Mouse (Mus musculus): Measurements from ENCODE around the gene Pdzrn3. TPM values are rescaled to one million over a fixed set of nuclear protein-coding genes. Genes with fewer than 3 reads are reported as not detected.
A peak's percentile ranks its signal among the peaks of the same experiment; 100 is the strongest.

The Pdzrn3 gene
- total RNA-seq (2021), result 10 to 100 TPM; 15.7 to 21.4 TPM
- long read RNA-seq, experiment 1, full-length matches to known transcripts, result 4 of 20 reads
- long read RNA-seq, experiment 1, partial matches to known transcripts, result 3 of 20 reads
- long read RNA-seq, experiment 1, other reads (novel, unspliced or antisense), result 13 of 20 reads
- long read RNA-seq, experiment 2, full-length matches to known transcripts, result 1 of 6 reads
- long read RNA-seq, experiment 2, partial matches to known transcripts, result 0 of 6 reads
- long read RNA-seq, experiment 2, other reads (novel, unspliced or antisense), result 5 of 6 reads

- peak; percentile 72 for DNase-seq
Observed at GRCm38 (mm10) chr6:101377167-101377934, at the start of gene Pdzrn3. Gene Pdzrn3 (minus strand): TSS chr6:101377897.

GRCm38 (mm10) chr6:101427296-101427695 is 49.6 kb upstream of the Pdzrn3 start:
- no peak for DNase-seq

DNA sequence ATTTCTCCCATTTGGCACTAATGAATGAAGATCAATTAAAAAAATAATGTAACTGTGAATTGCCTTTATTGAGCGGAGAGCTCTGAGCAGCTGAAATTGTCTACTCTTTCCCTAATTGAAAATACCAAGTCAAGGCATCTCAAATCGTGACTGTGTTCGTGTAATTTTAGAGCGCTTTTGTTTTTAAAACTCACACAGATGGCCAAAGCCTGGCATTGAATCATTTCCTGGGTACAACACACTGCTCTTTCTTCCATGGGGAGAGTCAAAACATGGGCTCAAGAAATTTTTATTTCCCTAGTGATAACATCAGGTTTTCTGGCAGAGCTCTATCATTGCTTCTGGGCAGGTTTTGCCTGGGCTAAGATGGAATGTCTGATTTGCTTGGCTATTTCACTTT is 48.6 kb upstream of the Pdzrn3 start:
- no peak for DNase-seq

GRCm38 (mm10) chr6:101422084-101422954 is 44.6 kb upstream of the Pdzrn3 start:
- DNase-seq, result no peak

GRCm38 (mm10) chr6:101418213-101418612 is 40.5 kb upstream of the Pdzrn3 start:
- DNase-seq, result no peak

- DNase-seq, result no peak
Observed at GRCm38 (mm10) chr6:101411701-101412100, 34.0 kb upstream of the Pdzrn3 start.

DNA sequence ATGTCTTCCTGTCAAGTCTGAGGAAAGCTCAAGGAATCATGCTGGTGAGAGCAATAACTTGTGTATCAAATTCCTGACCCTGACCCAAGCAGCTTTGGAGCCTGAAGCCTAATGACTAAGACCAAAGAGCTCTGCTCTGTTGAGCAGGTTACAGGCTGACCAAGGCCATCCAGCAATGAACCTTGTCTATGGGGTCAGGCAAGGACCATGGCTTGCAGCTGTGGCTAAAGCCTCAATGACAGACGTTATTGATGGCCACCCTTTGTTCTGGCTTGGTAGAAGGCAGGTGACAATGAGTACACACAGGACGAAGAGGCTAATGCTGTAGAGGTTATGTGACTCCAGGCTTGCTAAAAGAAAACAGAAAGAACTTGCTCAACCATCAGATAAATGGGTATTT is 33.4 kb upstream of the Pdzrn3 start:
- no peak for DNase-seq

- no peak for DNase-seq
Observed at GRCm38 (mm10) chr6:101396711-101397110, 19.0 kb upstream of the Pdzrn3 start.

DNA sequence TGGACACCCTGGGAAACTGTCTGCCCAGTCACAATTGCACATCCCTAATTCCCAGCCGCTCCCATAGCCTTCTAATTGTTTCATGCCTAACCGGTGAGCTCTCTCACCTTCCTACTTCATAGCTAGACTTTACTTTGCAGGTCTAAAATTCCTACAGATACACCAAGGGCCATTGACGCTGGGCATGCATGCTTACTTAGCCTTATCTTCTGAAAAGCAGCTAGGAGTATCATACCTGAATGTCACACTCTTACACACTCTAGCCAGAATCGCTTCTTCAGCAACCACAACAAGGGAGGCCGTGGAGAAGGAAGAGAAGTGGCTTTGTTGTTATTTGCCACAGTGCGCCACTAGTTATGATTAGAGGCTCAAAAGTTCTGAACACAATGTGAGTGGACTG is 18.2 kb upstream of the Pdzrn3 start:
- DNase-seq, result no peak

GRCm38 (mm10) chr6:101392801-101393117 is 15.1 kb upstream of the Pdzrn3 start:
- DNase-seq, result no peak

DNA sequence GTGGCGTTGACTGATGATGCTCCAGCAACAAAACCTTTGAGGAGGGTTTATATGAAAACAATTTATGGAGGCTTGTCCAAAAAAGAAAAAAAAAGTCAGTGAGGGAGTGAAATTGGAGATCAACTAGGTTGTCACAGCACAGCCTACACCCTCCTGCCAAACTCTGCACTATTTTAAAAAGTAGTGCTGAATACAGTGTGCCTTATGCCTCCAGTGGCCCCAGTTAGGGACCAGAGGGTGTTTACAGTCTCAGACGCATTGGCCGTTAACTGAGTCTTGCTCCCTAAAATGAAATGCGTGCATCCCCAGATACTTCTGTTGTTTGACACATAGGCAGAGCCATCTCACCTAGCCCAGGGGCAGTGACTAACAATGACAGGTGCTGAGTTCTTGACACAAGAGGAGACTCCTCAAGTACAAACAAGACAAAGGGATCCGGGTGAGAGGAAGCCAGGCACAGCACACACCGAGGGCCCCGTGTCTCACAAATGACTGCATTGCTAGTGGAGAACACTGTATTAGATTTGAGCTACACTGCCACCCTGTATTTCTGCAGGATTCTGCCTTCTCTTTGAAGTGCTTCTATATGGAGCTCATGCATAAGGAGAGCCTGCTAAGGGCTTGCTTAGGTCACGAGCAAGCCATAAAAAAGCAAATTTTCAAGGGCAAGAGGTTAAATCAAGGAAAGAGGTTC is 14.6 kb upstream of the Pdzrn3 start:
- DNase-seq, result no peak

DNA sequence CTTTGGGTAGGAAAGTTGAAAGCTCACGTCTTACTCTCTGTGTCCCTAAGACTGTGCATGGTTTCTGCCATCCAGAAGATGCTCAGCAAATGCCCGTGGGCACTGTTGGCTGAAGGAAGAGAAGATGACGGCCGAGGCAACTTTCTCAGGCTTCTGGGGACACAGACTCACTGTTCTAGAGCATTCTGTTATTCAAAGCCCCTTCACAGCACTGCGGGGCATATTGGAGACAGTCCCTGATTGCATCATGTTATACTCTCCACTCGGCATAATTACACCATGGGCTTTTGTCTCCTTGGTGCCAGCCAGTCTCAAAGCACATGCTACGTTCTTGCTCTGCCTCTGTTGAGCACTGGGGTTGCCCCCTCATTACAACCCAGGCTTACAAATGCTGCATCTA is 7.8 kb upstream of the Pdzrn3 start:
- DNase-seq, result no peak

- no peak for DNase-seq
Observed at GRCm38 (mm10) chr6:101384958-101385357, 7.3 kb upstream of the Pdzrn3 start.

- peak; percentile 15 for DNase-seq
Observed at GRCm38 (mm10) chr6:101384476-101384875, 6.8 kb upstream of the Pdzrn3 start.

DNA sequence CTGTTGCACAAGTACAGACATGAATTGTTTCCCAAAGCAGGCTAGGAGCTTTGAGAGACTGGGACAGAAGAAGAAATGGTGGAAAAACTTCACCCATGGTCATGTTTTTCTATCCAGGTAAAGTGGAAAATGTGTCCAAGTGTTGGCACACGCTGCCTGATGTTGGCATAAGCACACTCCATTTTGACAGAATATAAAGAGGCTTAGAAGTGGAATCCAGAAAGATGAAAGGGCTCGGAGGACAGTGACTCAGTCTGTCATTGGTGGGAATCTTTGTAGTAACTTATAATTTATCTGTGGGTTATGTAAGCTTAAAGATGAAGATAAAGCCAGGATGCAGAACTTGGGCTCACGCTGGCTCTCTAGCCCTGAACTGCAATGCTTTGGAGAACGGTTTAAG is 5.2 kb upstream of the Pdzrn3 start:
- peak; percentile 22 for DNase-seq

GRCm38 (mm10) chr6:101379546-101379945 is 1.8 kb upstream of the Pdzrn3 start:
- no peak for DNase-seq

DNA sequence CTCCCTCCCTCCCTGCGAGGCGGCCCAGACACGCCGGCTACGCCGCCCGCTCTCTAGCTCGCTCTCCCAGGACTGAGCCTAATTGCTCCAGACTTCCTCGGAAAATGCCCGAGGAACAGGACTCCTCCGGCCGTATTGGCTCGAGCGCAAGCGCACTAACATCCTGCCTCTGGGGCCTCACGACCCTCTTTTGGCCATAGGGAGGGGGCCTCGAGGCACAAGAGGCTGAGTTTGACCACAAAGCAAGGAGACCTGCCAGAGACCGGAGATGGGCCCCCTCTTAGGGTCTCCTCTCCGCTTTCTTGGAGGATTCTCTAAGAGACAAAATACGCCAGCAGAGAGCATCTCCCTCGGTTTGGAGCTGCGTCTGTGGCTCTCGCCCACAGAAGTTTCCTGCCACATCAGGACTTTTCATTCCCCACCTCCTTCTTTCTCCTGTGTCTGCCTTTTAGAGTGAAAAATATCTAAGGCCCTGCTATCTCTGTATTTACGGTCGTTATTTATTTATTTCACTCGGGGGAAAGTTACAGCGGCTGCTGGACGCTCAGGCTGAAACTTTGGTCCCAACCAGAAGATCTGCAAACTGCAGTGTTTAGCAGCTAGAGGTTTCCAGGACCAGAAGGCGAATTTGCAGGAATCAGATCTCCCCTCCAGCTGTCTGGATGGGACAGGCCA is 375 bp upstream of the Pdzrn3 start:
- DNase-seq, result peak; percentile 90

DNA sequence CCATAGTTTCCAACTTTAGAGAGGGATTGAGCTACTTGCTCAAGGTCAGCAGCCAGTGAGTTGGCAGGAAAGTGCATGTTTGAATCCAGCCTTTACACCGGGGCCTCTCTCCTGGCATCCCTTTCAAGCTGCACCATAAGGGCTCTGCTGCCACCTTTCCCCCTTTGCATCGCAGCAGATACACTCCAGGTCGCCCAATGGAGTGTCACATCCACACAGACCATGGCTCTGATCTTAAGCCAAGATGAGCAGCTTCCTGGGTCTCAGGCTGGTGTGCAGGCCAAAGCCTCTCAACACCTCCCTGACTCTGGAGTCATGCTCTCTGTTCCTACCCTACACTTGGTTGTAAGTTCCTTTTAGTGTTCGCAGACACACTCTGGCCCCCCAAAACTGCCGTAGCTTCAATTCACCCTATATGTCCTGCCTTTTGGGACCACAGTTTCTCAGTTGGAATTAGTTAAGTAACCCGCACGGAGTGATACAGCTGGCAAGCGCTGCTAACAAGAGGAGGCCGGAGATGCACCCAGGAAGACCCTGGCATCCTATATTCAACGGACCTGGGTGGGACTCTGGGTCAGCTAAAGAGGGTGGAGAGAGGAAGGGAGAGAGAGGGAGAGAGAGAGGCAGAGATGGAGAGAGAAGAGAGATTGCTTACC is 1.1 kb downstream of the Pdzrn3 start:
- peak; percentile 39 for DNase-seq

DNA sequence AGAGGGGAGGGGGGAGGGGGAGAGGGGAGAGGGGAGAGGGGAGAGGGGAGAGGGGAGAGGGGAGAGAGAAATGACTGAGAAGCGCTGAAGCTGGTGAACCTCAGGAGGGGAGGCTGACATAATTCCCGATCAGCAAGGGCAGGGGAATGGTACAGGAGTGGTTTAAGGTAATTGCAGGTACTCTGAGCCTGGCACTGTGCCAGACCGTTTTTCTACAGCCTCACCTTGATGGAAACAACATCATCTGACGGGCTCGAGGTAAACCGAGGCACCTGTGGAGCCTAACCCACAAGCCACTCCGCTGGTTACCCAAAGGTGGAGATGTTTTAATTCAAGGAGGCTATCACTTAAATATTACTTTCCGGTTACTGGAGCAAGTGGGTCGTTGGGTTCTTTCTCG is 1.6 kb downstream of the Pdzrn3 start:
- no peak for DNase-seq

GRCm38 (mm10) chr6:101374721-101375120 is 3.0 kb downstream of the Pdzrn3 start:
- DNase-seq, result peak; percentile 71

- DNase-seq, result no peak
Observed at GRCm38 (mm10) chr6:101374186-101374585, 3.5 kb downstream of the Pdzrn3 start.
